Mouse (Mus musculus): ENCODE measurements at regions not wholly inside any gene's neighbourhood (a gene's known extent, or its start where the extent isn't known, plus 50 kb on each side); places are given as distances from the start of the nearest gene placed in this dataset.
A peak's percentile ranks its signal among the peaks of the same experiment; 100 is the strongest.

DNA sequence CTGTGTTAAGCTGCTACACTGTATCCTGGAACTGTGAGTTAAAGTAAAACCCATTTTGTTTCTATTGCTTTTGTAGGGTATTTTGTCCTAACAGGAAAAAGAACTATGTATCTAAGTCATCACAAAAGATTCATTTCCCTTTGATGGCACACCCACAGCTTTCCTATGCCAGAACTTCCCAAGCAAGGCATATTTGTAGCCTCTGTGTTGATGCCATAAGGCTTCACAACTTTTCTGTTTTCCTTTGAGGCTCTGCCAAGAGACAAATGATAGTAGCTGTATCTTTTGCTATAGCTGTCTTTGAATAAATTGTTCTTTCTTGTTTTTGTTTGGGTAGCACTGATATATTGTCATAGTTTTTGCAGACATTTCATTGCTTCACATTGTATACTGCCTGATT lies 790.2 kb downstream of the Slitrk5 start:
- DNase-seq (ENCODE audit: extremely low spot score in 1 of 2, low spot score in 1 of 2): peak; percentile 44 to 70

DNA sequence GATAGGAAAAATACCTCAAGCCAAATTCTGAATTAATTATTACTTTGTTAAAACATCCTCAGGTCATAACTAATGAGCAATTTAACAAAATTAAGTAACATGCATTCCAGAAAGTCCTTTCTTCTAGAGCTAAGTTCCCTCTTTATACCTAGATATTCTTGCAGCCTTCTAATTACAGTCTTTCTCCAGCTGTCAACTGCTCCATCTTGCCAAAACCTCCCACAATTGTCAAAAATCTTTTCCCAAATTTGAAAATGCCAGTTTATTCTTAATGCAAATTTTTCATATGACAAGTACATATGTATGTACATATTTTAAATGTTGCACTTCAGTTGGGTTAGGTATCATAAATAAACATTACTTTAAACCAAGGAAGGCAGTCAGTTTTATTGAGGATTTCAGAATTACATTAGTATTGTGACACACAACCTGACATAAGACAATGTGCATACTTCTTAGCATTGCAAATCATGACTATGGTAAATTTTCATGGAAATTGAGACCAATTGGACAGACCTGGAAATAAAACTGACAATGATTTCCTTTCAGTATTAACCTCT lies 791.5 kb downstream of the Slitrk5 start:
- DNase-seq (ENCODE audit: extremely low spot score in 1 of 2, low spot score in 1 of 2): peak; percentile 11 to 53

DNA sequence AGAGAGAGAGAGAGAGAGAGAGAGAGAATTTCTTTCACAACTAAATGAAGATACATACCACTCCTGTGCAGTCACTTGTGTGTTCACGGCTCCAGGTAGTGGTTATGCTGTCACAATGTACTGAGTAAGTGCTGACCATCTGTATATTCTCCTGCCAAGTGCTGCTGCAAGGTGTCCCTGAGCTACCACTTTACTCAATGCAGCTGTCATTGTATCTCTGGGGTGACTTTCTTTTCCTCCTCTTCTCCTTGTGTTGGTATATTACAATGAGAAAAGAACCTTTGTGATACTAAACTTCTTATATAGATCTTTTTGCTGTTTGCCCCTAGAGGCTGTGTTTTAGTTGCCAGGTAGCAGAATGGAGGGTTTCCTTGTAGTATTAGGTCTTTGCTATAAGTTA lies 800.6 kb downstream of the Slitrk5 start:
- no peak for DNase-seq (ENCODE audit: extremely low spot score in 1 of 2, low spot score in 1 of 2)

Measured in frontal cortex, adult 2 months (tissue).